Mouse (Mus musculus) naive thymus-derived CD4-positive, alpha-beta T cell, adult 2 months (primary cell): ENCODE results near the gene Eif2ak2.

Experiments
- DNase-seq: peaks from one replicate; pipeline ENCODE4 v3.0.0-alpha.2; 2011; ENCODE audit warnings: low read depth

Gene Eif2ak2

GRCm38 (mm10) chr17:78882401-78883112 is at the start of gene Eif2ak2:
Eif2ak2 (minus strand) TSS chr17:78882573.
- DNase-seq, result peak; percentile 46

DNA sequence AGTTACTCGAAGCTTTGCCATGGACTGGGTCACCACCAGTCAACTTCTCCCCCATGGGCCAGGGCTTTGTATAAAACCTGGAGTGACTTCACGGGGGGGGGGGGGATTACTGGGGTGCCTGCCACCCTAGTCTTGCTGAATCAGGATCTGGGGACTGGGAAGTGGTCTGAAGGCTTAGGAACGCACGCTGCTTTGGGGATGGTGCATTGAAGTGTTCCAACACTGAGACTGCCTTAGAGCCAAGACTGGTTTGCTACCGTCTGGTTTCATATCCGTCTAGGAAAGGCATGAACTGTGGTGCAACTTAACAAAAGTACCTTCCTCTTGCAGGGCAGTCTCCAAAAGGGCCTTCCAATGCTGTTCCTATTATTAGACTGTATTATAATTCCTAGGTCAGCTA is 35.3 kb upstream of the Eif2ak2 start:
- DNase-seq, result no peak

GRCm38 (mm10) chr17:78916899-78917298 is 34.5 kb upstream of the Eif2ak2 start:
- no peak for DNase-seq

DNA sequence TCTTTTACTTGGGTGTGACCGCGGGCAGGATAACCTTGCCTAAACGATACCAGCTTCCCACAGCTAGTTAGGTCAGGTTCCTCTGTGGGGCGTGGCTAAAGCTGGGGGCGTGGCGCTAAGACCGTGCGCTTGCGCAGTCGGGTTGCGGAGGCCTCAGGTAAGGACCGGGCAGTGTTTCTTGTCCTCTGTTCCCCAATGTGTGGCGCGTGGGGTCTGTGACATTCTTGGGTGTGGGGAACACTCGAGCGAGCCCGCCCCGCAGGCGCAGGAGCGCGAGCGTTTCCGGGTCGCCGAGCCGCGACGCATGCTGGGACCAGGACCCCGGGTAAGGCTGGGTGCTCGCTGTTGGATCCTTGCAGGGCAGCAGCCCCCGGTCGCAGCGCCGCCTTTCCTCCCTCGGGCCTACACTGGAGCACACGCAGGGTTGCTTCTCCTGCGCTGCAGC is 34.0 kb upstream of the Eif2ak2 start, which contains the start of gene Cebpzos:
TSS of gene Cebpzos (plus strand) at position 132 of the 445 bp plus-strand sequence.
- DNase-seq, result peak; percentile 94

DNA sequence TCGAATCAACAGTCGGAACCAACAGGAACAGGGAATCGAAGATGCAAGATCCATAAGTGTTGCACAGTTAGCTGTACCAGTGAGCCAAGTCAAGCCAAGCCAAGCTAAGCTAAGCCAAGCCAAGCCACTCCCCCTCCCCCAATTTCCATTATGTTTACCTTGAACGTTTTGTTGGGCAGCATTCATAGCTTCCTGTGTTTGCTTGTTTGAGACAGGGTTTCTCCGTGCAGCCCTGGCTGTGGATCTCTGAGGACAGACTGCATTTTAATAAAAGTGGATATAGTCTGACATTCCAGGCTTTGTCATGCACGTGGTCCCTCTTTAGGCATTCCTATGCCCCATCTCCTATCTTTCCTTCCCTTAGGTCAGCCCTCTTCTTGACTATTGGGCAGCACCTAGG is 33.4 kb upstream of the Eif2ak2 start:
- DNase-seq, result peak; percentile 58

DNA sequence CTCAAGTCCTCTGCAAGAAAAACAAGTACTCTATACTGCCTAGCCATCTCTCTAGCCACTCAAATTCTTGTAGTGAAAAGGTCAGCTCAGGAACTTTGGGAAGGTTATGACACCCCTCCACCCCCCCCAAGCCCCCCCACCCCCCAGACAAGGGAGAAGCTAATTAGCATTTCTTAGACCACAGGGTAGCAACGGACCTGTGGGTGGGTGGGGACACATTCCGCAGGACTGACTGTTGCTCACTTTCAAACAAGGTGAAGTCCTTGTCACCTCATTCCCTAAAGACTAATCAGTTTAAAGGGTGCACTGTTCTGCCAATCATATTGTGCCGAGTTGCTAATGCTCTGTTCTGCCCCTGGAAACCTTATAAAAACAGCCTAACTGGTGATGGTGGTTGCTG is 31.5 kb upstream of the Eif2ak2 start:
- no peak for DNase-seq

- DNase-seq, result no peak
Measured at GRCm38 (mm10) chr17:78912861-78913281, 30.5 kb upstream of the Eif2ak2 start.

DNA sequence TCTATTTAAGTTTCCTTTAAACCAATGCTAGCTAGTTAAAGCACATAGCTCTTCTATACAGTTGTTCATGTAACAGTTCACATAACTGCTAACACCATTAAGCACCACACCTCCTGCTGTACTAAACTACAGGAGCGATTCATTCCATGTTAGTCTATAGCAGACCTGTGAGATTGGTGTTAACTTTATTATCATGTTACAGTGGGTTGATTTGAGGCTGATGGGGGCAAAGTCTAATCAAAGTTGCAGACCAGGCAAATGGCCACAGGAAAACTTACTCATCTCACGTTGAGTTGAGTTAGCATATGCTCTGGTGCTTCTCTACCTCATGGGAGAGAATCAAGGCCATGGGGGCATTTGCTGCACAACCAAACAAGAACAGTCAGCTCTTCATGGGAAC is 27.0 kb upstream of the Eif2ak2 start:
- no peak for DNase-seq

DNA sequence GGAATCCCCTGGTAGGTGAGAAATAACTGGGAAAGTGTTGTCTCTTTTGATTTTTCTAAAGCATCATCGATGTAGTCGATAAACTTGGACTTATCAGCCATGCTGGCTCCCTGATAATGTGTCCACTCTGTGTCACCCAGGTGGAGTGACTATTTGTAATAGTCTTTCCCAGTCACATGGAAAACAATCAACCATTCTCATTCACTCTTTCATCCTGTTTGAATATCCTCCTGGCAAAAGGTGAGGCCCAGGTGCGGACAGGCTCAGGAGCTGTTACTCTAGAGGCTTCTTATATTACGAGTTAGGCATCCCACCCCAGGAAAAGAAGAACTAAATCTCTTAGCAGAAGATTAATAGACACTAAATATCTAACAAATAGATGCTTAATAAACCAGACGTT is 24.5 kb upstream of the Eif2ak2 start, which contains the start of gene Sult6b1:
TSS of gene Sult6b1 (minus strand) at position 101 of the 400 bp plus-strand sequence.
- no peak for DNase-seq

GRCm38 (mm10) chr17:78903158-78903557 is 20.8 kb upstream of the Eif2ak2 start:
- no peak for DNase-seq

GRCm38 (mm10) chr17:78895394-78895793 is 13.0 kb upstream of the Eif2ak2 start:
- DNase-seq, result peak; percentile 54

DNA sequence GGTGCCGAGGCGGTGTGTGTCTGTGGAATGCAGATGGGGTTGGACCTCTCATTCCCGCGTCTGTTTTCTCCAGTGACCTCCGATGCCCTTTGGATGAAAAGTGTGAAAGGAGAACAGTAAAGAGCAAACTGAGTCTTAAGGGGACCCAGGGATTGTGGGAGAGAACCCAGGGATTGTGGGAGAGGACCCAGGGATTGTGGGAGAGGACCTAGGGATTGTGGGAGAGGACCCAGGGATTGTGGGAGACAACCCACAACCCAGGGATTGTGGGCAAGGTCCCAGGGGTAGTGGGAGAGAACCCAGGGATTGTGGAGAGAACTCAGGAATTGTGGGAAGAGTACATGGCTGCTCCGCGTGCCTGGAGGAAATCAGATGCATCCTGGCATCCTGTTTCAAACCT is 12.6 kb upstream of the Eif2ak2 start:
- no peak for DNase-seq

DNA sequence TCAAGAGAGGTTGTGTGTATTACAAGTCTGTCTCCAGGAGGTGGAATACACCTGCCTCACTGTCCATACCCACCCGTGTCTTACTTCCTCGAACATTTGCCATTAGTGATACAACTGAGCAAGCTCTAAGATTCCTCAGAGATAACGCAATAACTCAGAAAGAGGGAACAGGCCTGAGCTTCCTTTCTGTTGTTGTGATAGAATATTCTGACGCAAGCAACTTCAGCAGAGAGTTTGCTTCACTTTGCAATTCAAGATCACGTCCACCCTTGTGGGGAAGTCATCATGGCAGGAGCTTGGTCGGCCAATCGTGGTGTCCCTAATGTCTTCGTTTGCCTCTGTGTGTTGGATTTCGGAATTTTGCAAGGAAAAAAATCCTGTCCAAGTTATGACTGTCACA is 8.6 kb upstream of the Eif2ak2 start:
- DNase-seq, result no peak

DNA sequence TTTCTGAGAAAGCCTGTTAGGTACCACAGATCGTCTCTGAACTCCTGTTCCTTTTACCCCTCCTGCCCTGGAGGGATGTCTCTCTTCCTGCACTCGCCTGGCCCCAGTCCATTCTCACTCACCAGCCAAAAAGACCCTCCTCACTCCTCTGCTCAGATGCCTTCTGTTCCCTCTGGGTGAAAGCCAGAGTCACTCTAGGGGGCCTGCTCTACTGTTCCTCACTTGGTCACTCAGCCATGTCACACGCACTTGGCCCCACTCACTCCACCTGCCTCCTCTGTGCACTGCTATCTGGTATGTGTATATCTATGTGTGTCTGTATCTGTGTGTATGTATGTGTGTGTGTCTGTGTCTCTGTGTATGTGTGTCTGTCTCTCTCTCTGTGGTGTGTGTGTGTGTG is 6.8 kb upstream of the Eif2ak2 start:
- DNase-seq, result no peak

GRCm38 (mm10) chr17:78888554-78888953 is 6.2 kb upstream of the Eif2ak2 start:
- no peak for DNase-seq

DNA sequence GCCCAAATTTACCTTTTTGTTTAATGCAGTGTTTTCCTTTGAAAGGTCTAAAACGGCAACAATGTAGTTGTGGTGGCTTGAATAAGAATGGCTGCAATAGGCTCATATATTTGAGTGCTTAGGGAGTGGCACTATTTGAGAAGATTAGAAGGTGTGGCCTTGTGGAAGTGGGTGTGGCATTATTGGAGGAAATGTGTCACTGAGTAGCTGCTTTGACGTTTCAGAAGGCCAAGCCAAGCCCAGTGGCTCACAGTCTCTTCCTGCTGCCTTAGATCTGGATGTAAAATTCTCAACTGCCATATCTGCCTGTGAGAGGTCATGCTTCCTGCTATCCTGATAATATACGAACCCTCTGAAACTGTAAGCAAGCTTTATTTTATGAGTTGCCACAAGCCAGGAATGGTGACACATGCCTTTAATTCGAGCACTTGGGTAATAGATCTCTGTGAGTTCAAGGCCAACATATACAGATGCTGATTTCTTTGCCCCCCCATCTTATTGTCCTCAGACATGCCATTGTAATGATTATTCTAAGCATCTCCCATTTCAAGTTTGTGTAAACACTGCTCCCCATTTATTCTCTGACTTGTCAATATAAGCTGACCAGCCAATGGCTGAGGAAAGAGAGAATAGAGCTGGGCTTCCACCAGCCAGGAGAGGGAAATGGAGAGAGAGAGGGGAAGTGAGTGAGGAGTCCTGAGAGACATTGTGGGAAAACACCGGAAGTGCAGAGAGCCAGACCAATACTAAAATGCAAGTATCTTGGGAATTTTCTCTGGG is 3.1 kb upstream of the Eif2ak2 start:
- DNase-seq, result no peak

DNA sequence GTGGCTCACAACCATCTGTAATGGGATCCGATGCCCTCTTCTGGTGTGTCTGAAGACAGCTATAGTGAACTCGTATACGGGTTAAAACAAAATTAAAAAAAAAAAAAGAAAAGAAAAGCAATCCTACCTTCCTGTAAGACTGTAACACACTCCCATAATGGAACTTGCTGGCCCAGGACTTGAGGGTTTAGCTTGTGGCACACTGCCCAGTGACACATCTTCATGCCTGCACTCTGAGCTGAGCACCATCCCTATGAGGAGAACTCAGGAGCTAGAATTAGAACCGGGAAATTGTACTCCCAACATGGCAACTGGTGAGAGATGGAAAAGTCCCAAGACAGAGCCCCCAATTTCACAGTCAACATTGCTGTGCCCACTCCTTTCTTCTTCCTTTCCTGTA is 918 bp upstream of the Eif2ak2 start:
- no peak for DNase-seq

DNA sequence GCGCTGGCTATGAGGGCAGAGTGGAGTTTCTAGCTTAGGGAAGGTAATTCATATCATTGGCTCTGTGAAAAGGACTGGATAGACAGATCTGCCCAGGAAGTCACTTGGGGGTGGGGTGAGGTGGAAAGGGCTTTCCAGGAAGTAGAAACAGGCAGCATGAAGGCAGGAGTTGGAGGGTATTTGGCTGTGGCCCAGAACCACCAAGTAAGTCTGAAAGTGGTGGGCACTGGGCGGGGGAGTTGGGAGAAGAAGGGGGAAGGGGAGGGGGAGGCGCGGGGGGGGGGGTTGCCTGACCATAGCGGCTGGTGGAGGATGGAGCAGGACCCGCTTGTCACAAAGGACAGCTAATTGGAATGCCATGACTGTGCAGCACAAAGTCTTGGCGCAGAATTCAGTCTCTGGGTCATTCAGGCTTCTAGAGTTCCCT is 482 bp downstream of the Eif2ak2 start:
- peak; percentile 31 for DNase-seq

GRCm38 (mm10) chr17:78873886-78874285 is 8.5 kb downstream of the Eif2ak2 start:
- DNase-seq, result no peak

DNA sequence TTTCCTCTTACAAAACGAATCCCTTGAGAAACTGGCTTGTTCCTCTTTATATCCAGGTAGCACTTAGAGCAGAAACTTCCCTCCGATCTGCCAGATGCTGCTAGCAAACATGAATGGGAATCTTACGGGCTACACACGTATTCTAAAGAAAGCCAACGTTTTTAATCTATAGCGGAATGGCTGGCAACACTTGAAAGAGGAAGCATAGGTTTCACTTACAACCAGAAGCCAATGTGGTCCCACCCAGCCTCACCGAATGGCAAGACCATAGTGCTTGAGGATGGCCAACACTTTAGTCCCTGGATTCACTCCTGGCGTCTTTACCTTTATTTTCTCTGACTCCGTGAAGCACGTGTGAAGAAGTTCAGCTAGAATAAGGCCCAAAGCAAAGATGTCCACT is 26.1 kb downstream of the Eif2ak2 start:
- DNase-seq, result no peak

- DNase-seq, result no peak
Measured at GRCm38 (mm10) chr17:78842271-78842928, 40.0 kb downstream of the Eif2ak2 start.

GRCm38 (mm10) chr17:78836056-78836455 is 46.3 kb downstream of the Eif2ak2 start:
- no peak for DNase-seq
